Mouse (Mus musculus): ENCODE results near the gene Smbd1. TPM values are rescaled to one million over a fixed set of nuclear protein-coding genes. Genes with fewer than 3 reads are reported as not detected.

Gene Smbd1
- polyA plus RNA-seq, 1 experiment from 2014 or later: not detected

DNA sequence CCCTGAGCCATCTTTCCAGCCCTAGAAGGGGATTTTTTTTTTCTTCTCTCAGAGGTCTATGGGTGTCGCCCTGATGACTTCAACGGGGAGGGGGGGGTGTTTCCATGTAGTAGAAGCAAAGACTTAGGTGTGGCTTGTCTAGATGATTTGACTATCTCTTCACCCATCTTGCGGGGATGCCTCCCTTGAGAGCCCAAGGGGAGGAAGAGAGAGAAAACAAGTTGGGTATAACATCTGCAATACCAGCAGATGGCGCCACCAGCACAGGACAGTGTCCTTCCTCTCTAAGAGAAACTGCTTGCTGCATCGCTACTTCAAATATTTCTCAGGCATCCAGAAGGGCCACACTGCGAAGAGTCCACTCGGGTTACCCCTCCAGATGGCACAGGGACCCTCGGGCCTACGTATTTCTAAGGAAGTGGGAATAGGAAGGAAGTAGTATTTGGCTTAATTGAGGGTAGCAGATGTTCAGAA lies 2.6 kb upstream of the Smbd1 start:
- peak; percentile 55; the same call in 1 of the 2 replicates for ATAC-seq (ENCODE audit: borderline replicate concordance, extremely low read depth, low FRiP score, low TSS enrichment)
- Histone ChIP-seq H3K9me3 (no peaks in the 10 kb centered on the region), H3K27me3 (no peaks in the 10 kb centered on the region), H3K36me3 (no peaks in the 10 kb centered on the region), H3K27ac (no peak overlapping the region), H3K4me1 (peaks cover 23% of the 10 kb centered on the region), H3K9ac (no peak overlapping the region), H3K4me3 (no peak overlapping the region), H3K4me2 (peak overlapping the region; percentile 38)
- 1% methylated on average over 9 of the region's 9 CpGs for WGBS

DNA sequence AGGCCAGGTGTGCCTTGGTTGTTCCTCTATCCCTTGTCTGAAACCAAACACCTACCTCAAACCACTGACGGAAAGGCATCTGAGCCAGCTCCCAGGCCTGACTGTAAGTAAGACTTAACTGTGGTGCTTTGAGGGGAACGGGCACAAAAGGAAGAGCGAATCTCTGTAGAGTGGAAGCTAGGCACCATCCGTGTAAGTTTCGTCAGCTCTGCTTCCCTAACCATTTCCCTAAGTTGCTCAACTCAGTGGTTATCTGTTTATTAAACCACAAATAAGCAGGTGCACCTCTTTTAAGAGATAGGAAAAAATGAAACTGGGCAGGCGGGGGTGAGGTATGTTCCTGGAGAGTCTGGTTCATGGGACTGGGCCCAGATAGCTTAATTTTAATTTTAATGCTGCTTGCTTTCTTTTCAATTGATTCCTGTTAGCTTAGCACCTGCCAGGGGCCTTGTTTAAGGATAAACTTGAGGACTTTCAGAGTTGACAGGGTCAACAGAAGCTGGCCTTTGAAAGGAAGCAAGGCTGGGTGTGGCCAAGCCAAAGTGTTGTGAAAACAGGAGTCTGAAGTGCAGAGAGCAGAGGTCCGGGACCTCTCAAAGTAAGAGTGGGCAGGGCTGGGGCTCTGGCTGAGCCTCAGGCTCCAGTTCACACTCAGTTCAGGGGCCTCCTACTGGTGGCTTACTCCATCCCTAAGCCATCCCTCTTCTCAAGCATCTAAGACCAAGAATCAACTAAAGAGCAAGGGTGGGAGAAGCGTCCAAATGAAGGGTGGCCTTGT lies 2.7 kb downstream of the Smbd1 start:
- H3K4me1 ChIP-seq: peaks cover 40% of the 10 kb centered on the region
- H3K27ac ChIP-seq: peak overlapping the region; percentile 38
- no peak overlapping the region for H3K4me3 ChIP-seq
- WGBS: 41% methylated on average over 8 of the region's 8 CpGs
- ATAC-seq (ENCODE audit: borderline replicate concordance, extremely low read depth, low FRiP score, low TSS enrichment): peak; percentile 35; the same call in 1 of the 2 replicates
- no peaks in the 10 kb centered on the region for H3K9me3 ChIP-seq
- no peak overlapping the region for H3K4me2 ChIP-seq
- H3K36me3 ChIP-seq: no peaks in the 10 kb centered on the region
- no peaks in the 10 kb centered on the region for H3K27me3 ChIP-seq
- H3K9ac ChIP-seq: no peak overlapping the region

DNA sequence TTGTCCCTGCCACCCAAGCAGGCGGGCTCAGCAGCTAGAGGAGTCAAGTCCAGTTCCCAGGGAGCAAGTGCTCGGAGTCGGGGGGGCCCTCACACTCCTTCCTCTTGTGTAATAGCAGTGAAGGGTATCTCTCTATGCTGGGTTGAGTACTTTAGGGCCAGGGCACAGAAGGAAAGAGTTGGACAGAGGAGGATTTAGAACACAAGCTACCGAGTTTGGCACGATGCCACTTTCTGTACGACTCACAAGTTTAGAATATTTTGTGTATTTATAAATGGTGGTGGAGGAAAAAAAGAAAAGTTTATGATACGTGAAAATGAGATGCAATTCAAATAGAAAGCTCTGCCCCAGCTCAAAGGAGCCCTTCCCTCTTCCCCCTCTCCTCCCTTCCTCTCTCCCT lies 5.1 kb downstream of the Smbd1 start:
- H3K27me3 ChIP-seq: no peaks in the 10 kb centered on the region
- 34% methylated on average over 7 of the region's 7 CpGs for WGBS
- H3K9me3 ChIP-seq: no peaks in the 10 kb centered on the region
- H3K4me2 ChIP-seq: no peak overlapping the region
- H3K9ac ChIP-seq: no peak overlapping the region
- ATAC-seq (ENCODE audit: borderline replicate concordance, extremely low read depth, low FRiP score, low TSS enrichment): no peak
- H3K4me1 ChIP-seq: peaks cover 46% of the 10 kb centered on the region
- H3K27ac ChIP-seq: peak overlapping the region; percentile 49
- no peak overlapping the region for H3K4me3 ChIP-seq
- no peaks in the 10 kb centered on the region for H3K36me3 ChIP-seq

DNA sequence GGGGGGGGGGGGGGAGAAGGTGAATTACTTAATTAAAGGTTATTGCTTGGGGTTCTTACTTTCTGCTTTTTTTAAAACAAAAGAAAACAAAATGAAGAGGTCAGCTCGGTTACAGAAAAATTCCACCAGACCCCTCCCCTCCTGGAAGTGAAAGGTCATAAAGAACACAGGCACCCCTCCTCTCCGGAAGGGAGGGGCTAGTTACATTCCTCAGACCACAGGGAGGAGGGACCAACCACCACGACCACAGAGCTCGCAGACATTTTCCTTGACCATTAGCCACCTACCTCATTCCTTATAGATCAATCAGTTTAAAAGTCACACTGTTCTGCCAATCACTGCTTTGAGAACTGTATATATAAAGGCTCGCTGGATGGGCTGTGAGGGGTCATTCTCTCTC lies 6.4 kb downstream of the Smbd1 start:
- Histone ChIP-seq H3K27ac (peak overlapping the region; percentile 80), H3K4me3 (no peak overlapping the region), H3K27me3 (no peaks in the 10 kb centered on the region), H3K9me3 (no peaks in the 10 kb centered on the region), H3K36me3 (no peaks in the 10 kb centered on the region), H3K4me1 (peaks cover 46% of the 10 kb centered on the region), H3K4me2 (no peak overlapping the region), H3K9ac (no peak overlapping the region)
- no peak for ATAC-seq (ENCODE audit: borderline replicate concordance, extremely low read depth, low FRiP score, low TSS enrichment)
- 34% methylated on average over 5 of the region's 5 CpGs for WGBS

DNA sequence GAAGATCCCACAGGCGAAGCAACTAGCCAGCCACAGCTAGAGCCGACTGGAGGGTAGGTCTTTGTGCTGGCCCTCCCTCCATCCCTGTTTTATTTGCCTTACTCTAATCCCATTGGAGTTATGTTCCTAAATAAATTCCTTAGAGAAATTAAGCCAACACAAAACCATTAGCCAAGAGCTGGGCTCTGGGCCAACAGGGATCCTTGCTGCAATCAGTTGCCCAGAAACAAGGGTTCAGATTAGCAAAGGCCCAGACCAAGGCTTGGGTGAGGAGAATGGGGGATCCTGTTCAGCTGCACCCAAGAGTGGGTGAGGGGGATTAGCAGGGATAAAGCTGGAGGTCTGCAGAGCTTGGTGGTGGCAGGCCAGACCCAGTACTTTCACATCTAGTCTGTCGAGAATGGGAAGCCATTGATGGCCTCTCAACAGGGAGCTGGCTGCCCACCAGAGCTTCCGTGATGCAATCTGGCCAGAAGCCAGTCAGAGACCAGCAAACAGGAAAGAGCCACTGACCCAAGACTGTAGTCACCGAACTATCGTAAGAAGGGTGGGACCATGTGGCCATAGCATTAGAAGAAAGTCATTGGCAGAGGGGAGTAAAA lies 6.9 kb downstream of the Smbd1 start:
- Histone ChIP-seq H3K36me3 (no peaks in the 10 kb centered on the region), H3K4me2 (no peak overlapping the region), H3K9me3 (no peaks in the 10 kb centered on the region), H3K27ac (peak overlapping the region; percentile 80), H3K4me1 (peaks cover 50% of the 10 kb centered on the region), H3K27me3 (no peaks in the 10 kb centered on the region), H3K4me3 (no peak overlapping the region), H3K9ac (no peak overlapping the region)
- ATAC-seq (ENCODE audit: borderline replicate concordance, extremely low read depth, low FRiP score, low TSS enrichment): peak; percentile 41; the same call in 1 of the 2 replicates
- WGBS: 11% methylated on average over 6 of the region's 6 CpGs

DNA sequence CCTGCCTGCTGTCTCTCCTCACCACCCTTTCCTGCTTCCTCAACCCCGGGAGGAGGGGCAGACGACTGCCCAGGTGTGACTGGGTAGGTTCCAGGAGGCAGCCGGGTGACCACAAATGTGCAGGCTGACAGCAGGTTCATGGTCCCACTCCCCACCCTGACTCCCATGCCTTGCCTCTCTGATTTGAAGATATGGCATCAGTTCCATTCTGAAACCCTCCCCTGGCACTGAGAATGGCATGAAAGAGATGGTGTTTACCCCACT lies 12.9 kb downstream of the Smbd1 start, which contains the start of gene Muc20:
Gene Muc20, minus strand, starts transcription at position 10 of the 264 bp plus-strand sequence.
- Histone ChIP-seq H3K9me3 (no peaks in the 10 kb centered on the region), H3K4me3 (no peak within 1 kb of the TSS), H3K27ac (no peak within 1 kb of the TSS), H3K9ac (no peak within 1 kb of the TSS), H3K4me2 (no peak within 1 kb of the TSS), H3K27me3 (no peaks in the 10 kb centered on the region), H3K36me3 (no peaks in the 10 kb centered on the region), H3K4me1 (peaks cover 13% of the 10 kb centered on the region)
- no peak for ATAC-seq (ENCODE audit: borderline replicate concordance, extremely low read depth, low FRiP score, low TSS enrichment)
- 72% methylated on average over 3 of the region's 3 CpGs for WGBS

DNA sequence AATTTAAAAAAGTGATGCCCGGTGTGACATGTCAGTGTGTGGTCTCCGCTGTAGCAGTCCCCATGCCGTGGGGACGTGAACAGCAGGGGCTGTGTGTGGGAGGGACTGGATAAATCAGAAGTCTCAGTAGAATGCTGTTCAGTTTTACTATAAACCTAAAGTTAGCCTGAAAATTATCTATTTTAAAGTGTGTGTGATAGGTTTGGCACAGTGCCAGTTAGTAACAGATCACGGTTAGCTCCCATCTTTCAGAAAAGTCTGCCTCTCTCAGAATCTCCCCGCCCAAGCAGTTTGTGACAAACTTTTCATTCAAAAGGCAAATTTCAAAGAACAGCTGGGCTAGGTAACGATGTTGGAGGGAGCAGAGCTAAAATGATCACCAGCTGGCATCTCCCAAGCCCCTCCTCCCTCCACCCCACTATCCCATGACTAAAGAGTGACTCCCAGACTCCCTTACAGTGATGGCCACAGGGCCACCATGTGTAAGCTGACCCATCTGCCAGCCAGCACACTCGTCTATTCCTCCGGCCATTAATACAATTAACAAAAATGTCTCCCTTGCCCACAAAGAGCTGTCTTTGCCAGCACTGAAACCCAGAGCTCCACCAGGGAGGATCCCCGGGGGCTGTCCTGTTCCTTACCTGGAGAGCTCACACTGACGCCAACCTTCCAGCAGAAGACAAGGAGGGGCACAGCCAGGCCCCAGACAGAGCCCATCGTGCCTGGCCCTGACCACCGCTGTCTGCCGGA lies 13.4 kb downstream of the Smbd1 start:
- H3K9ac ChIP-seq: no peak overlapping the region
- H3K27ac ChIP-seq: no peak overlapping the region
- H3K4me2 ChIP-seq: no peak overlapping the region
- H3K9me3 ChIP-seq: no peaks in the 10 kb centered on the region
- no peak; the same call in 1 of the 2 replicates for ATAC-seq (ENCODE audit: borderline replicate concordance, extremely low read depth, low FRiP score, low TSS enrichment)
- no peaks in the 10 kb centered on the region for H3K27me3 ChIP-seq
- 47% methylated on average over 14 of the region's 14 CpGs for WGBS
- H3K4me1 ChIP-seq: peaks cover 10% of the 10 kb centered on the region
- H3K4me3 ChIP-seq: no peak overlapping the region
- H3K36me3 ChIP-seq: no peaks in the 10 kb centered on the region

DNA sequence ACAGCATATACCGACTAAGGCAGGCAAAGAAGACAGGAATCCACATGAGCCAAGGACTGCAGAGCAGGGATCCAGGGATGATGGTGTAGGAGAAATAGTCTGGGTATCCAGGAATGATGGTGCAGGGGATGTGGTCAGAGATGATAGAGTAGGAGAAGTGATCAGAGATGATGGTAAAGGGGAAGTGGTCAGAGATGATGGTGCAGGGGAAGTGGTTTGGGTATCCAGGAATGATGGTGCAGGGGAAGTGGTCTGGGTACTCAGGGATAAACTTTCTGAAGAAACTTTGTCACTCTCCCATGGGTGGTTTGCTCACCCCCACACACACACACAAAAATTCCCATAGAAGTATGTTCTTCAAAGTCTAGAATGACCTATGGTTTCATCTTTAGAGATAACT lies 15.1 kb downstream of the Smbd1 start:
- no peak overlapping the region for H3K27ac ChIP-seq
- no peaks in the 10 kb centered on the region for H3K27me3 ChIP-seq
- WGBS: 52% methylated on average over 1 of the region's 1 CpGs
- H3K9ac ChIP-seq: no peak overlapping the region
- H3K4me2 ChIP-seq: no peak overlapping the region
- H3K4me1 ChIP-seq: peaks cover 6% of the 10 kb centered on the region; the same call in 1 of the 2 replicates
- H3K9me3 ChIP-seq: no peaks in the 10 kb centered on the region
- ATAC-seq (ENCODE audit: borderline replicate concordance, extremely low read depth, low FRiP score, low TSS enrichment): no peak
- H3K36me3 ChIP-seq: no peaks in the 10 kb centered on the region
- H3K4me3 ChIP-seq: no peak overlapping the region

DNA sequence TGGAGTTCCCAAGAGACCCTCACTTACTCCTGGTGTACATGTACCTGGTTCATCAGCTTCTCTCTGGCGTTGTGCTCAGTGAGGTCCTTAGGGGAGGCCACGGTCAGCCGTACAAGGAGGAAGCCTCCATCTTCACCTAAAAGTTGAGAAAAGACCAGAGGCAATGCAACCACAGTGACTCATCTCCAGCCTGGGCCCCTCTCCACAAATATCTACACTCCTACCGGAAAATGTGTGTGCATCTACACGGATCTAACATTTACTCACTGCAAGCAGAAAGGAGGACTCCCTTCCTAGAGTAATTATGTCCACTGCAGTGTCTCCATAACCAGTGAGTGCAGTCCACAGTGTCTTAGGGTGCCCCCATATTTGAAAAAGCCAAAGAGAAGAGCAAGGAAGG lies 20.2 kb downstream of the Smbd1 start:
- Histone ChIP-seq H3K4me1 (no peaks in the 10 kb centered on the region), H3K9me3 (no peaks in the 10 kb centered on the region), H3K27me3 (no peaks in the 10 kb centered on the region), H3K4me2 (no peak overlapping the region), H3K27ac (no peak overlapping the region), H3K4me3 (no peak overlapping the region), H3K36me3 (no peaks in the 10 kb centered on the region), H3K9ac (no peak overlapping the region)
- ATAC-seq (ENCODE audit: borderline replicate concordance, extremely low read depth, low FRiP score, low TSS enrichment): no peak
- 88% methylated on average over 5 of the region's 5 CpGs for WGBS

DNA sequence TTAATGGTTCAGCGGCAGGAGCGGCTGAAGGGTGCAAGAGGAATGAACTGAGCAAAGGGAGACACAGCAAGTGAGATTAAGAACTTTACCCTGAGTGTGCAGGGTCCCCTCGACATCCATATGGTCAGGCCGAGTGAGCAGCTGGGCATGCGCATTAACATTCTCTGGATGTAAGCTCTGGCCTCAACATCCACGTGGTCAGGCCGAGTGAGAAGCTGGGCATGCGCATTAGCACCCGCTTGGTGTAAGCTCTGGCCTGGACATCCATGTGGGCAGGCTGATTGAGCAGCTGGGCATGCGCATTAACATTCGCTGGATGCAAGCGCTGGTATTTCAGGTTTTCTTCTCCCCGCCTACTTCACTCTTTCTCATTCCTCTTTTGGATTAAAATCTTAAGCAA lies 25.4 kb downstream of the Smbd1 start:
- H3K27me3 ChIP-seq: no peaks in the 10 kb centered on the region
- 75% methylated on average over 13 of the region's 13 CpGs for WGBS
- H3K4me3 ChIP-seq: no peak overlapping the region
- no peaks in the 10 kb centered on the region for H3K4me1 ChIP-seq
- no peaks in the 10 kb centered on the region for H3K9me3 ChIP-seq
- no peak overlapping the region for H3K4me2 ChIP-seq
- no peak for ATAC-seq (ENCODE audit: borderline replicate concordance, extremely low read depth, low FRiP score, low TSS enrichment)
- no peak overlapping the region for H3K9ac ChIP-seq
- H3K36me3 ChIP-seq: no peaks in the 10 kb centered on the region
- H3K27ac ChIP-seq: no peak overlapping the region

DNA sequence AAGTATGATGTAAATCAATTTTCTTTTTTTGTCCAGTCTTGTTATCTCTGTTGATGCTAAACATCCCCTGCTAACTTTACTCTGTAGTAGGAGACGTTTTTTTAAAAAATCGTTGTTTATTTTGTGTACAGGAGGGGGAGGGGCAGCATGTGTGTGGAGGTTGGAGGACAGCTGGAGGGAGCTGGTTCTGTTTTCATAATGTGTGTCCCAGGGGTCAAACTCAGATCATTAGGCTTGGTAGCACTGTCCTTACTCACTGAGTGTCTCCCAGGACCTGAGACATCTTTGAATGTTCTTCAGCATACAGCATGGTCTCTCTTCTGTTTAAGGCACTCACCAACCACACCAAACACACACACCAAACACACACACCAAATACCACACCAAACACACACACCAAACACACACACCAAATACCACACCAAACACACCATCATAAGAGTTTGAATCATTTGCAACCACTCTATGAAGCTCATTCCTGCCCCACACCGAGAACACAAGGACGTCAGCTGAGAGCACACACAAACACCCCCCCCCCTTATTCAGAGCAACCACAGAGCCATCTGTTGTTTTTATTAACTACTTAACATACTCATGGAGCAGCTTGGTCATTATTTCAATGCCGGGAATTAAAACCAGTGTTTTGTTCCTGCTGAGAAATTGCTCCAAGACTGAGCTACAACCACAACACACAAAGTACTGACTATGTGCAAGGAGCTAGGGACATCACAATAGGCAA lies 26.8 kb downstream of the Smbd1 start:
- no peak overlapping the region for H3K9ac ChIP-seq
- H3K9me3 ChIP-seq: no peaks in the 10 kb centered on the region
- 47% methylated on average over 5 of the region's 5 CpGs for WGBS
- no peak overlapping the region for H3K4me3 ChIP-seq
- peak; percentile 7; the same call in 1 of the 2 replicates for ATAC-seq (ENCODE audit: borderline replicate concordance, extremely low read depth, low FRiP score, low TSS enrichment)
- H3K36me3 ChIP-seq: no peaks in the 10 kb centered on the region
- H3K27me3 ChIP-seq: no peaks in the 10 kb centered on the region
- H3K4me2 ChIP-seq: no peak overlapping the region
- H3K4me1 ChIP-seq: no peaks in the 10 kb centered on the region
- no peak overlapping the region for H3K27ac ChIP-seq

Measured in lung, embryonic 15.5 days (tissue).